Mouse (Mus musculus): ENCODE results near the gene Agpat4. TPM values are rescaled to one million over a fixed set of nuclear protein-coding genes. Genes with fewer than 3 reads are reported as not detected.

Agpat4 gene
- polyA plus RNA-seq, 1 experiment from 2014 or later, result 26.5 TPM

DNA sequence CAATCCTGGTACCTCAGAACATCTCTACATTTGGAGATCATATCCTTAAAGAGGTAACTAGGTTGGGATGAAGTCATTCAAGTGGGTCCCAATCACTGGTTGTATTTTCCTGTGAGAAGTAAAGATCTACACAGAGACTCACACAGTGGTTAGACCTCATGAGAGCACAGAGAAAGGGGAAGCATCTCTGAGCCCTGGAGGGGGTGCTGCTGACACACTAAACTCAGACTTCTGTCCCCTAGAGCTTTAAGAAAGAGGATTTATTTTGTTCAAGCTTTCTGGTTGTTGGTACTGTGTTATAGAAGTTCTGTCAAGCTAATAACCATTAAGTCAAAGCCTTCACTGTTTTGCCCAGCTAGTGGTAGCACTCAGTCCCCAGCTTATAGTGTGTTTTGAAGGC is 19.1 kb upstream of the Agpat4 start:
- Histone ChIP-seq H3K4me3 (ENCODE audit: low read length) (no peak overlapping the region), H3K27ac (ENCODE audit: low read depth, low read length) (no peak overlapping the region), H3K36me3 (ENCODE audit: control insufficient read depth, insufficient read depth, low read length) (no peaks in the 10 kb centered on the region), H3K4me2 (replicated peaks; ENCODE audit: low read depth, low read length) (no peak overlapping the region), H3K9me3 (ENCODE audit: control insufficient read depth, low read length) (no peaks in the 10 kb centered on the region), H3K9ac (ENCODE audit: low read depth, low read length) (no peak overlapping the region), H3K4me1 (ENCODE audit: control insufficient read depth, insufficient read depth, low read length) (no peaks in the 10 kb centered on the region), H3K27me3 (ENCODE audit: control insufficient read depth, insufficient read depth, low read length) (no peaks in the 10 kb centered on the region)
- no peak for ATAC-seq (ENCODE audit: low FRiP score, low TSS enrichment)

- Histone ChIP-seq H3K9me3 (ENCODE audit: control insufficient read depth, low read length) (no peaks in the 10 kb centered on the region), H3K27me3 (ENCODE audit: control insufficient read depth, insufficient read depth, low read length) (no peaks in the 10 kb centered on the region), H3K36me3 (ENCODE audit: control insufficient read depth, insufficient read depth, low read length) (no peaks in the 10 kb centered on the region), H3K4me2 (replicated peaks; ENCODE audit: low read depth, low read length) (no peak overlapping the region), H3K4me3 (ENCODE audit: low read length) (no peak overlapping the region), H3K9ac (ENCODE audit: low read depth, low read length) (no peak overlapping the region), H3K27ac (ENCODE audit: low read depth, low read length) (no peak overlapping the region), H3K4me1 (ENCODE audit: control insufficient read depth, insufficient read depth, low read length) (no peaks in the 10 kb centered on the region)
- no peak for ATAC-seq (ENCODE audit: low FRiP score, low TSS enrichment)
- WGBS, result 70% methylated on average over 10 of the region's 10 CpGs
Measured at GRCm38 (mm10) chr17:12102326-12102725, 16.2 kb upstream of the Agpat4 start.

DNA sequence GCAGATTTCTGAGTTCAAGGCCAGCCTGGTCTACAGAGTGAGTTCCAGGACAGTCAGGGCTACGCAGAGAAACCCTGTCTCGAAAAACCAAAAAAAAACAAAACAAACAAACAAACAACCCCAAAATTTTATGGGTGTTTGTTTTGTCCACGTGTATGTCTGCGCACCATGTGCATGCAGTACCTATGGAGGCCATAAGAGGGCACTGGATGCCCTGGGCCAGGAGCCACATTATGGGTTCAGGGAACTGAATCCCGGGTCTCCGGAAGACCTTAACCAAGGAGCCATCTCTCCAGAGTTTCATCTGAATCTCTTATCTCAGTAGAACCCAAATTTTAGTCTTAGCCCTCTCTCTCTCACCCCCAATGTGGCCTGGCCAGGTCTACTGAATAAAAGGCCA is 14.7 kb upstream of the Agpat4 start:
- Histone ChIP-seq H3K9me3 (ENCODE audit: control insufficient read depth, low read length) (no peaks in the 10 kb centered on the region), H3K27ac (ENCODE audit: low read depth, low read length) (no peak overlapping the region), H3K4me3 (ENCODE audit: low read length) (no peak overlapping the region), H3K9ac (ENCODE audit: low read depth, low read length) (no peak overlapping the region), H3K4me1 (ENCODE audit: control insufficient read depth, insufficient read depth, low read length) (no peaks in the 10 kb centered on the region), H3K27me3 (ENCODE audit: control insufficient read depth, insufficient read depth, low read length) (no peaks in the 10 kb centered on the region), H3K36me3 (ENCODE audit: control insufficient read depth, insufficient read depth, low read length) (no peaks in the 10 kb centered on the region), H3K4me2 (replicated peaks; ENCODE audit: low read depth, low read length) (no peak overlapping the region)
- ATAC-seq (ENCODE audit: low FRiP score, low TSS enrichment), result no peak
- 81% methylated on average over 6 of the region's 6 CpGs for WGBS

GRCm38 (mm10) chr17:12104245-12104644 is 14.3 kb upstream of the Agpat4 start:
- no peaks in the 10 kb centered on the region for H3K9me3 ChIP-seq (ENCODE audit: control insufficient read depth, low read length)
- H3K27ac ChIP-seq (ENCODE audit: low read depth, low read length), result no peak overlapping the region
- H3K27me3 ChIP-seq (ENCODE audit: control insufficient read depth, insufficient read depth, low read length), result no peaks in the 10 kb centered on the region
- no peak for ATAC-seq (ENCODE audit: low FRiP score, low TSS enrichment)
- no peak overlapping the region for H3K4me2 ChIP-seq (replicated peaks; ENCODE audit: low read depth, low read length)
- H3K4me3 ChIP-seq (ENCODE audit: low read length), result no peak overlapping the region
- no peaks in the 10 kb centered on the region for H3K36me3 ChIP-seq (ENCODE audit: control insufficient read depth, insufficient read depth, low read length)
- 74% methylated on average over 7 of the region's 7 CpGs for WGBS
- H3K9ac ChIP-seq (ENCODE audit: low read depth, low read length), result no peak overlapping the region
- H3K4me1 ChIP-seq (ENCODE audit: control insufficient read depth, insufficient read depth, low read length), result no peaks in the 10 kb centered on the region

GRCm38 (mm10) chr17:12104690-12105089 is 13.8 kb upstream of the Agpat4 start:
- H3K27ac ChIP-seq (ENCODE audit: low read depth, low read length), result no peak overlapping the region
- H3K4me1 ChIP-seq (ENCODE audit: control insufficient read depth, insufficient read depth, low read length), result no peaks in the 10 kb centered on the region
- no peak overlapping the region for H3K4me3 ChIP-seq (ENCODE audit: low read length)
- H3K27me3 ChIP-seq (ENCODE audit: control insufficient read depth, insufficient read depth, low read length), result no peaks in the 10 kb centered on the region
- ATAC-seq (ENCODE audit: low FRiP score, low TSS enrichment), result no peak
- H3K9me3 ChIP-seq (ENCODE audit: control insufficient read depth, low read length), result no peaks in the 10 kb centered on the region
- no peak overlapping the region for H3K4me2 ChIP-seq (replicated peaks; ENCODE audit: low read depth, low read length)
- H3K36me3 ChIP-seq (ENCODE audit: control insufficient read depth, insufficient read depth, low read length), result no peaks in the 10 kb centered on the region
- no peak overlapping the region for H3K9ac ChIP-seq (ENCODE audit: low read depth, low read length)
- WGBS, result 86% methylated on average over 6 of the region's 6 CpGs

GRCm38 (mm10) chr17:12106255-12106654 is 12.2 kb upstream of the Agpat4 start:
- no peak overlapping the region for H3K27ac ChIP-seq (ENCODE audit: low read depth, low read length)
- no peaks in the 10 kb centered on the region for H3K9me3 ChIP-seq (ENCODE audit: control insufficient read depth, low read length)
- no peak overlapping the region for H3K4me3 ChIP-seq (ENCODE audit: low read length)
- no peaks in the 10 kb centered on the region for H3K27me3 ChIP-seq (ENCODE audit: control insufficient read depth, insufficient read depth, low read length)
- H3K4me2 ChIP-seq (replicated peaks; ENCODE audit: low read depth, low read length), result no peak overlapping the region
- H3K4me1 ChIP-seq (ENCODE audit: control insufficient read depth, insufficient read depth, low read length), result no peaks in the 10 kb centered on the region
- 37% methylated on average over 4 of the region's 4 CpGs for whole genome bisulfite sequencing
- H3K36me3 ChIP-seq (ENCODE audit: control insufficient read depth, insufficient read depth, low read length), result no peaks in the 10 kb centered on the region
- no peak for ATAC-seq (ENCODE audit: low FRiP score, low TSS enrichment)
- H3K9ac ChIP-seq (ENCODE audit: low read depth, low read length), result no peak overlapping the region

DNA sequence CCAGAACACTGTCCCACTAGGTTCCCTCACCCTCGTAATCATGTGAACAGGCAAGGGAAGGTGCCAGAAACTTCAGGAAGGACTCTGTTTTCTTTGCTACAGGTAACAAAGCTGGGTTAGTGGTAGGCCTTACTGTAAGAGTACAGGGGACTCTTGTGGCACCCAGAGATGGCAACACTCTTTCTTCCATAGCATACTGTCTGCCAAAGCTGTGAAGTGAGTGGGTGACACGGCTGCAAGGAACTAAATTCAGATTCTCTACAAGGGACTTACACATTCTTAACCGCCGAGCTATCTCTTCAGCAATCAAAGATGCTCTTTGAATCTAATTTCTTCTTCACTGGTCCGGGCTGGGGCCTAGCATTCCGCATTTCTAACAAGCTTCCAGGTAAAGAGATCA is 4.9 kb upstream of the Agpat4 start:
- ATAC-seq (ENCODE audit: low FRiP score, low TSS enrichment), result no peak

GRCm38 (mm10) chr17:12115086-12115485 is 3.4 kb upstream of the Agpat4 start:
- peaks cover 2% of the 10 kb centered on the region; the same call in 1 of the 2 replicates for H3K4me1 ChIP-seq (ENCODE audit: control insufficient read depth, insufficient read depth, low read length)
- H3K27me3 ChIP-seq (ENCODE audit: control insufficient read depth, insufficient read depth, low read length), result no peaks in the 10 kb centered on the region
- no peak overlapping the region for H3K4me3 ChIP-seq (ENCODE audit: low read length)
- ATAC-seq (ENCODE audit: low FRiP score, low TSS enrichment), result no peak
- H3K9ac ChIP-seq (ENCODE audit: low read depth, low read length), result no peak overlapping the region
- H3K27ac ChIP-seq (ENCODE audit: low read depth, low read length), result no peak overlapping the region
- H3K36me3 ChIP-seq (ENCODE audit: control insufficient read depth, insufficient read depth, low read length), result no peaks in the 10 kb centered on the region
- no peak overlapping the region for H3K4me2 ChIP-seq (replicated peaks; ENCODE audit: low read depth, low read length)
- H3K9me3 ChIP-seq (ENCODE audit: control insufficient read depth, low read length), result no peaks in the 10 kb centered on the region
- 71% methylated on average over 2 of the region's 2 CpGs for WGBS

More for the DNA sequence above, 4.9 kb upstream of the Agpat4 start:
- Histone ChIP-seq H3K9me3 (ENCODE audit: control insufficient read depth, low read length) (no peaks in the 10 kb centered on the region), H3K27ac (ENCODE audit: low read depth, low read length) (no peak overlapping the region), H3K4me2 (replicated peaks; ENCODE audit: low read depth, low read length) (no peak overlapping the region), H3K4me1 (ENCODE audit: control insufficient read depth, insufficient read depth, low read length) (no peaks in the 10 kb centered on the region; the same call in 1 of the 2 replicates), H3K9ac (ENCODE audit: low read depth, low read length) (no peak overlapping the region), H3K27me3 (ENCODE audit: control insufficient read depth, insufficient read depth, low read length) (no peaks in the 10 kb centered on the region), H3K36me3 (ENCODE audit: control insufficient read depth, insufficient read depth, low read length) (no peaks in the 10 kb centered on the region), H3K4me3 (ENCODE audit: low read length) (no peak overlapping the region)
- 92% methylated on average over 6 of the region's 6 CpGs for WGBS

DNA sequence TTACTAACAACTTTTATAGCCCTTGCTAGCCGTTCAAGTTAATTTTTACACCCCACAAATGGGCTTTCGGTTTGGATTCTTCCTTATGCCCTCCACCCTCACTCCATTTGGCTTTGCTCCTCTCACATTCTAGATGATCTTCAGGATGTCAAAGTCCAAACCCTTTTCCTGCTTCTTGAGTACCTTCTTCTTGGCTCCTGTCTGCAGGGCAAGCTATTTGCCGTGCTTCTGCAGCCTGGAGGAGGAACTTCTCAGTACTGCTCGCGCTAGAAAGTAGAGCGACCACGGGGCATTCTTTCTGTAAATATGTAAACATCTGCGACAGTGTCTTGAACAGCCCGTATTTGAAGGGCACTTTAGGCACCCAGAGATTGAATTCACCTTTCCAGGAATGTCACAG is 373 bp upstream of the Agpat4 start:
- ATAC-seq (ENCODE audit: low FRiP score, low TSS enrichment), result no peak
- peak overlapping the region; percentile 96 for H3K27ac ChIP-seq (ENCODE audit: low read depth, low read length)

More for the DNA sequence above, 373 bp upstream of the Agpat4 start:
- Histone ChIP-seq H3K36me3 (ENCODE audit: control insufficient read depth, insufficient read depth, low read length) (no peaks in the 10 kb centered on the region), H3K4me2 (replicated peaks; ENCODE audit: low read depth, low read length) (peak overlapping the region; percentile 86), H3K9ac (ENCODE audit: low read depth, low read length) (peak overlapping the region; percentile 70), H3K4me1 (ENCODE audit: control insufficient read depth, insufficient read depth, low read length) (peaks cover 5% of the 10 kb centered on the region; the same call in 1 of the 2 replicates), H3K9me3 (ENCODE audit: control insufficient read depth, low read length) (no peaks in the 10 kb centered on the region), H3K27me3 (ENCODE audit: control insufficient read depth, insufficient read depth, low read length) (no peaks in the 10 kb centered on the region), H3K4me3 (ENCODE audit: low read length) (peak overlapping the region; percentile 62)
- WGBS, result under 1% methylated on average over 9 of the region's 9 CpGs

All from kidney, embryonic 14.5 days (tissue).